Mouse (Mus musculus): ENCODE measurements at regions not wholly inside any gene's neighbourhood (a gene's known extent, or its start where the extent isn't known, plus 50 kb on each side); places are given as distances from the start of the nearest gene placed in this dataset.

GRCm38 (mm10) chr8:36358998-36359397 lies 593.4 kb downstream of the Gm19410 start:
- no peak for ATAC-seq (replicated peaks; ENCODE audit: insufficient number of reproducible peaks, low FRiP score, low TSS enrichment, poor library complexity, severe bottlenecking)

- no peak for ATAC-seq (replicated peaks; ENCODE audit: insufficient number of reproducible peaks, low FRiP score, low TSS enrichment, poor library complexity, severe bottlenecking)
Measured at GRCm38 (mm10) chr8:36361255-36361654, 595.7 kb downstream of the Gm19410 start.

GRCm38 (mm10) chr8:36361818-36362217 lies 596.2 kb downstream of the Gm19410 start:
- no peak for ATAC-seq (replicated peaks; ENCODE audit: insufficient number of reproducible peaks, low FRiP score, low TSS enrichment, poor library complexity, severe bottlenecking)

- ATAC-seq (replicated peaks; ENCODE audit: insufficient number of reproducible peaks, low FRiP score, low TSS enrichment, poor library complexity, severe bottlenecking): no peak
Measured at GRCm38 (mm10) chr8:36363291-36363690, 597.7 kb downstream of the Gm19410 start.

- ATAC-seq (replicated peaks; ENCODE audit: insufficient number of reproducible peaks, low FRiP score, low TSS enrichment, poor library complexity, severe bottlenecking): no peak
Measured at GRCm38 (mm10) chr8:36364567-36365231, 599.1 kb downstream of the Gm19410 start.

- ATAC-seq (replicated peaks; ENCODE audit: insufficient number of reproducible peaks, low FRiP score, low TSS enrichment, poor library complexity, severe bottlenecking): no peak
Measured at GRCm38 (mm10) chr8:36365945-36366344, 600.4 kb downstream of the Gm19410 start.

- ATAC-seq (replicated peaks; ENCODE audit: insufficient number of reproducible peaks, low FRiP score, low TSS enrichment, poor library complexity, severe bottlenecking): no peak
Measured at GRCm38 (mm10) chr8:36376579-36377350, 611.2 kb downstream of the Gm19410 start.

GRCm38 (mm10) chr8:36394487-36394886 lies 598.9 kb upstream of the AI429214 start:
- no peak for ATAC-seq (replicated peaks; ENCODE audit: insufficient number of reproducible peaks, low FRiP score, low TSS enrichment, poor library complexity, severe bottlenecking)

GRCm38 (mm10) chr8:36396493-36396892 lies 596.9 kb upstream of the AI429214 start:
- ATAC-seq (replicated peaks; ENCODE audit: insufficient number of reproducible peaks, low FRiP score, low TSS enrichment, poor library complexity, severe bottlenecking): no peak

- ATAC-seq (replicated peaks; ENCODE audit: insufficient number of reproducible peaks, low FRiP score, low TSS enrichment, poor library complexity, severe bottlenecking): no peak
Measured at GRCm38 (mm10) chr8:36406706-36407105, 586.7 kb upstream of the AI429214 start.
